Mouse (Mus musculus) kidney, embryonic 16.5 days (tissue): ENCODE data around the gene Zdhhc12. TPM values are rescaled to one million over a fixed set of nuclear protein-coding genes. Genes with fewer than 3 reads are reported as not detected.

ENCODE experiments used
- ATAC-seq: fragments of 200-750 bp; cut with Nextera tagmentation; 2 replicates; pipeline ENCODE4 v1.8.0; 2017; ENCODE audit warnings: moderate TSS enrichment; ENCODE audit not compliant: low FRiP score, low TSS enrichment
- H3K27ac ChIP-seq: fragments of 300-500 bp; sonication (generic); 2 replicates; pipeline ENCODE4 v1.5.1; 2014; ENCODE audit warnings: low read length
- H3K27me3 ChIP-seq: fragments of 300-500 bp; sonication (generic); 2 replicates; pipeline ENCODE4 v1.6.1; 2014; ENCODE audit warnings: low read length, control low read depth, mixed read lengths; ENCODE audit not compliant: insufficient read depth
- H3K36me3 ChIP-seq: fragments of 300-500 bp; sonication (generic); 2 replicates; pipeline ENCODE4 v1.6.1; 2014; ENCODE audit warnings: low read length, control low read depth, mixed read lengths; ENCODE audit not compliant: insufficient read depth
- H3K4me1 ChIP-seq: fragments of 300-500 bp; sonication (generic); 2 replicates; pipeline ENCODE4 v1.6.1; 2014; ENCODE audit warnings: low read length, control low read depth, mixed read lengths; ENCODE audit not compliant: insufficient read depth
- H3K4me2 ChIP-seq: fragments of 300-500 bp; sonication (generic); replicated peaks from 2 replicates; pipeline ENCODE4 v1.6.1; 2014; ENCODE audit warnings: low read depth, low read length
- H3K4me3 ChIP-seq: fragments of 300-500 bp; sonication (generic); 2 replicates; pipeline ENCODE4 v1.5.1; 2014; ENCODE audit warnings: mild to moderate bottlenecking, low read length
- H3K9ac ChIP-seq: fragments of 300-500 bp; sonication (generic); replicated peaks from 2 replicates; pipeline ENCODE4 v1.6.1; 2014; ENCODE audit warnings: low read length
- H3K9me3 ChIP-seq: fragments of 300-500 bp; sonication (generic); 2 replicates; pipeline ENCODE4 v1.6.1; 2016; ENCODE audit warnings: low read length, control low read depth
- WGBS: fragments of 180-500 bp; shearing (Covaris S2); extraction: QIAGEN DNeasy Blood & Tissue Kit; methylation state at CpG from one replicate; pipeline ENCODE4 v1.1.7; 2014; 5-methylcytosine and 5-hydroxymethylcytosine counted together
- polyA plus RNA-seq: library from polyadenylated mRNA; unstranded; fragments of >200 nt; fragmentation: Nextera tagmentation; extraction: Ambion mirVana; gene quantifications from 2 replicates; pipeline ENCODE4 v1.2.1, GENCODE M21; 2015

Gene Zdhhc12
- polyA plus RNA-seq, 1 experiment from 2014 or later = 41.6 TPM

DNA sequence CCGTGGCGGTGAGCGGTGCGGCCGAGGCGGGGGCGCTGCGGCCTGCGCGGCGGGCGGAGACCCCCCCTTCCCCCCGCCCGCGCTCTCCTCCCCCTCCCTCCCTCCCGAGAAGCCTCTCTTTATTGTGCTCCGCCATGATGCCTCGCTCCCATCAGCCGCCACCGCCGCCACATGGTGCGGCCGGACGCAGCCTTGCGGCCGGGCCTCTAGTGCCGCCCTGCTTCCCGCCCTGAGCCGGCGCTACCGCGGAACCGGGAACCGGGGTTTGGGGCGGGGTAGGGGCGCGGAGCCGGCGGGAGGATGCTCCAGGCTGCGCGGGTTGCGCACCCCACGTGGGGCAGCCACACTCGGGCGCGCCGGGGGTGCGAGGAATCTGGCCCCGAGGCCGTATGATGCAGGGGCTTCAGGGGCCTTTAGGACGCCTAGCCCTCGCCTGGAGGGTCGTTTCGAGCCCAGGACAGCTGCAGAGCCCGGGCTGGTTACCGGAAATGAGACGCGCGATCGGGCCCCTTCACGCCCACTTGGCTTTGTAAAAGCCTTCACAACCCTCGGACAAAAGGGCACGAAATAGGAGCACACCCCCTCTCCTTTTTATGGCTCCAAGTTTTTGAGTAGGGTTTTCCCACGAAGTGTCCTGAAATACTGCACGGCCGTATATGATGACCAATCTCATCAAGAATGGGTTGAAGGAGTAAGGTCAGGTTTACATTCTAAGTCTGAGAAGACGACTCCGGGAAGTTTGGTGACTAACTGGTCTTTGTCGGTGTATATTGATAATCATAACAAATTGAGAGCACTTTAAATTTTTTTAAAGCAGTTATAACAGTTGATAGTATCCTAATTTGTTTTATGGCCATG, 26.2 kb downstream of the Zdhhc12 start:
- peak overlapping the region; percentile 100 for H3K9ac ChIP-seq
- under 1% methylated on average over 45 of the region's 69 CpGs for WGBS
- H3K4me2 ChIP-seq = peak overlapping the region; percentile 78
- peaks cover 36% of the 10 kb centered on the region for H3K4me1 ChIP-seq
- peak overlapping the region; percentile 99 for H3K4me3 ChIP-seq
- peaks cover 27% of the 10 kb centered on the region for H3K36me3 ChIP-seq
- peak; percentile 2; the same call in 1 of the 2 replicates for ATAC-seq
- no peaks in the 10 kb centered on the region for H3K9me3 ChIP-seq
- peak overlapping the region; percentile 99 for H3K27ac ChIP-seq
- H3K27me3 ChIP-seq = no peaks in the 10 kb centered on the region

DNA sequence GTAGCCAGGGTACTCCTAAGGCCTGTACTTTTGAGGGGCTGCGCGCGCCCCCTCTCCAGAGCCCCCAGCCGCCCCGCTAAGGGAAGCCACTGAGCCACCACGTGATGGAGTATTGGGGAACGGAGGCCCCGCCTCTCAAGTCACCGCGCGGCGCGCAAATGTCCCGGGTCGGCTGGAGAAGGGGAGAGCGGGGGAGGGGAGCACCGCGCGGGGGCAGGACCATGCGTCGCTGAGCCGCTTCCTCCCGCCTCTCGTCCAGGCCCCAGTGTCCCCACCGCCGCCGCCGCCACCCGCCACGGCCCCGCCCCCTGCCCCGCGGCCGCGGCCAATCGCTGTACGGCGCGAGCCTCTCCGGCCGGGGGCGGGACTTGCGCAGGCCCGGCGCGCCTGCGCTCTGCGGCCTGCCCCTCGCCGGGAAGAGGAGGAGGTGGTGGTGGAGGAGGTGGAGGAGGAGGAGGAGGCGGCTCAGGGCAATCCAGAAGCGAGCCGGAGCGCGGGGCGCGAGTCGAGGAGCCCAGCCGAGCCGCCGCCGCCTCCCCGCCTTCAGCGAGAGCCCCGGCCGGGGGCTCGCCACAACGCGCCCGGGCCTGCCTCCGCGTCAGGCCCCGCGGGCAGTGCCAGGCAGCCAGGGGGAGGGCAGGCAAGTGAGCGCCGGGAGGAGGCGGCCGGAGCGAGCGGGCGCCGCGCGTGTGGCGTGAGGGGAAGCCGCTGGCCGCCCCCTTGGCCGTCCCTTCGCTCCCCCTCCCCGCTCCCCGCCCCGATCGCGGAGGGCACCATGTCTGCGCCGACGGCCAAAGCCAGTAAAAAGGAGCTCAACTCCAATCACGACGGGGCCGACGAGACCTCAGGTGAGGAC, 27.2 kb downstream of the Zdhhc12 start:
- H3K27me3 ChIP-seq = no peaks in the 10 kb centered on the region
- H3K4me3 ChIP-seq = peak overlapping the region; percentile 99
- WGBS = 0% methylated on average over 38 of the region's 101 CpGs
- peak overlapping the region; percentile 78 for H3K4me2 ChIP-seq
- H3K9ac ChIP-seq = peak overlapping the region; percentile 100
- no peaks in the 10 kb centered on the region for H3K9me3 ChIP-seq
- peak; percentile 95 for ATAC-seq
- H3K27ac ChIP-seq = peak overlapping the region; percentile 99
- peaks cover 36% of the 10 kb centered on the region for H3K4me1 ChIP-seq
- H3K36me3 ChIP-seq = peaks cover 24% of the 10 kb centered on the region

DNA sequence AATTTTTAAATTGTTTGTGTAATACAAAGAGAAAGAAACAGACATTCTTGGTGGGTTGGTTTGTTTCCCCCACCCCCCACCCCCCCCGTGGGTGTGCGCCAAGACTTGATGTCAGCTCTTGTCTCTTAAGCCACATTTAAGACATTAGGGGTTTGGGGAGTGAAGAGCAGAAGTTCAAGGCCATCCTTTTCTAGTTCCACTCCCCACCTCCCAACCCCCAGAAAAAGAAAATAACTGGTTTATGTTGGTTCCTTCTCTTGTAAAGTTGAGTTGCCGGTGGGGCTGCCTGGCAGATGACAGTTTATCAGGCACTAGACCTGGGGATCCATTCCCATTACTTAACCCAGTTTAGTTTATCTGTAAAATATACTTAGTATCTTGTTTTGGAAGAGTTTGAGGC, 29.1 kb downstream of the Zdhhc12 start:
- peak overlapping the region; percentile 77 for H3K9ac ChIP-seq
- 43% methylated on average over 3 of the region's 3 CpGs for WGBS
- H3K4me2 ChIP-seq = peak overlapping the region; percentile 80
- H3K4me1 ChIP-seq = peaks cover 39% of the 10 kb centered on the region
- peak overlapping the region; percentile 59 for H3K4me3 ChIP-seq
- H3K27ac ChIP-seq = no peak overlapping the region
- H3K9me3 ChIP-seq = no peaks in the 10 kb centered on the region
- no peak for ATAC-seq
- no peaks in the 10 kb centered on the region for H3K27me3 ChIP-seq
- H3K36me3 ChIP-seq = peaks cover 11% of the 10 kb centered on the region; the same call in 1 of the 2 replicates

DNA sequence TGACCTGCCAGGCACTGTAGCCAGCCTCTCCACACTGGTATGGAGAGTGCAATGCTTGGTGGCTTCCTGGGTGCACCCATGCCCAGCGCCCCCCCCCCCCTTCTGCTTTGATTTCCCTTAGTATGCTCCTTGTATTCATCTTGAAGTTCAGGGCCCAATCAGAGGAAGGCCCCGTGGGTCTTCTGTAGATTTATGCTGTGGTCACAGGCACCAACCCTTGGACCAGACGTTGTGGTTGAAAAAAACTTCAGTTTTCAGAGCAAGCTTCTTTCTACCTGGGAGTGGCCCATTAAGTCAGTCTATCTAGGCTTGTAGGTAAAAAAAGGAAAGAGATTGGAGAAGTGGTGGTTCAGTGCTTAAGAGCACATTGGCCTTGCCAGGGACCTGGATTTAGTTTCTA, 29.7 kb downstream of the Zdhhc12 start:
- no peak for ATAC-seq
- H3K4me1 ChIP-seq = peaks cover 39% of the 10 kb centered on the region
- H3K27ac ChIP-seq = peak overlapping the region; percentile 94
- H3K9ac ChIP-seq = peak overlapping the region; percentile 77
- H3K27me3 ChIP-seq = no peaks in the 10 kb centered on the region
- H3K9me3 ChIP-seq = no peaks in the 10 kb centered on the region
- peak overlapping the region; percentile 80 for H3K4me2 ChIP-seq
- WGBS = 10% methylated on average over 2 of the region's 3 CpGs
- H3K4me3 ChIP-seq = peak overlapping the region; percentile 59
- H3K36me3 ChIP-seq = peaks cover 6% of the 10 kb centered on the region; the same call in 1 of the 2 replicates

DNA sequence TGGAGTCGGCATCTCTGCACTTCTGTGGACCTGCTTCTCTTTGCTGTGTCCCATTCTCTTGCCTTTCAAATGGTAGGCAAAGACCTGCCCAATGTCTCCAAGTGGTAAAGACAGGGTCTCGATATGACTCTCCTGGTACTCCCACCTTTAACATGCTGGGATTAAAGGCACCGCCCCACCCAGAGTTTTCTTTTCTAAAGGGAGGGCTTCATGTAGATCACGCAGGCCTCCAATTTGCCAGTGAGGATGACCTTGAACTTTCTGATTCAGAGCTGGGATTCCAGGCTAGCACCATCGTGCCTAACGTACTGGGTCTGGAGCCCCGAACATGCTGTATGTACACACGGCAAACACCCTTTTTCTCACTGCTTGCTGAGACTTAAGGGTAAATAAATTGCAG, 30.2 kb downstream of the Zdhhc12 start:
- peak overlapping the region; percentile 80 for H3K4me2 ChIP-seq
- H3K4me3 ChIP-seq = peak overlapping the region; percentile 59
- H3K9me3 ChIP-seq = no peaks in the 10 kb centered on the region
- peaks cover 36% of the 10 kb centered on the region for H3K4me1 ChIP-seq
- peaks cover 1% of the 10 kb centered on the region; the same call in 1 of the 2 replicates for H3K36me3 ChIP-seq
- no peaks in the 10 kb centered on the region for H3K27me3 ChIP-seq
- WGBS = 3% methylated on average over 8 of the region's 8 CpGs
- no peak for ATAC-seq
- H3K27ac ChIP-seq = peak overlapping the region; percentile 94
- peak overlapping the region; percentile 77 for H3K9ac ChIP-seq

DNA sequence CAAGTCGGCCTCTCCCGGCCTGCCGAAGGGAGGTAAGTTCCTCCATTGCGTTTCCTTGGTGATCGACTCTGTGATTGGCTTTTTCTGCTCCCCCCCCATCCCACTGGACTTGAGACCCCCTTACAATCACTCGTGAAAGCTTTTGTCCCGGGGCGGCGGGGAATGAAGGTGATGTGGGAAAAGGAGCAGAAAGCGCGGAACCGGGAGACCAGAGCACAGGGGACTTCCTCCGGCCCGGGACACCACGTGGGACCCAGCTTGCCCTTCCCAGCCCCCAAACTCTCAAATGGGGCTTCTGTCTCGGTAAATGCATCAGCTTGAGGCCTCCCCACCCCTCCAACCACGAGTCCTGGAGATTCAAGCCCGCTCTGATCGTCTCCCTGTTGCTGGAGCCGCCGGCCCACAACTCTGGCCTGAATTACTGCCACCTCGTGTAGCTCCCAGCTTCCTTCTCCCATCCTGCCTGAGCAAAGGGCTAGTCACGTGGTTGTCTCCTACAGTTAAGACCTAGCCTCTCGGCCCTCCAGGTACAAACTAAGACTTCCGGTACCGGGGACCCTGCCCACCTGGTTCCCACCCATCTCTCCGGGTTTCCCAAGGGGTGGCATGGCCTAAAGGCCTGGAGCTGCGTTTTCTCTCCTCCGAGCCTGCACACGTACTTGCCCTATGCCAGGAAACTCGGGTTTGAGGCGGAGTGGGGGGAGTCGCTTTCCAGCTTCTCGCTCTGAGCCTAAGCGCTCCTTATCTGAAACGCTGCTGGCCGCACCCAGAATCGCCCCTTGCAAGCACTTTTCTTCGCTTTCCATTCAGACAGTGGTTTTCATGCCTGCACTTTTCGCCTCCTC, 31.0 kb downstream of the Zdhhc12 start:
- Histone ChIP-seq H3K36me3 (no peaks in the 10 kb centered on the region), H3K9me3 (no peaks in the 10 kb centered on the region), H3K27ac (peak overlapping the region; percentile 94), H3K27me3 (no peaks in the 10 kb centered on the region), H3K4me1 (peaks cover 31% of the 10 kb centered on the region), H3K9ac (peak overlapping the region; percentile 77), H3K4me2 (peak overlapping the region; percentile 80), H3K4me3 (peak overlapping the region; percentile 59)
- WGBS = under 1% methylated on average over 40 of the region's 40 CpGs
- ATAC-seq = peak; percentile 37

DNA sequence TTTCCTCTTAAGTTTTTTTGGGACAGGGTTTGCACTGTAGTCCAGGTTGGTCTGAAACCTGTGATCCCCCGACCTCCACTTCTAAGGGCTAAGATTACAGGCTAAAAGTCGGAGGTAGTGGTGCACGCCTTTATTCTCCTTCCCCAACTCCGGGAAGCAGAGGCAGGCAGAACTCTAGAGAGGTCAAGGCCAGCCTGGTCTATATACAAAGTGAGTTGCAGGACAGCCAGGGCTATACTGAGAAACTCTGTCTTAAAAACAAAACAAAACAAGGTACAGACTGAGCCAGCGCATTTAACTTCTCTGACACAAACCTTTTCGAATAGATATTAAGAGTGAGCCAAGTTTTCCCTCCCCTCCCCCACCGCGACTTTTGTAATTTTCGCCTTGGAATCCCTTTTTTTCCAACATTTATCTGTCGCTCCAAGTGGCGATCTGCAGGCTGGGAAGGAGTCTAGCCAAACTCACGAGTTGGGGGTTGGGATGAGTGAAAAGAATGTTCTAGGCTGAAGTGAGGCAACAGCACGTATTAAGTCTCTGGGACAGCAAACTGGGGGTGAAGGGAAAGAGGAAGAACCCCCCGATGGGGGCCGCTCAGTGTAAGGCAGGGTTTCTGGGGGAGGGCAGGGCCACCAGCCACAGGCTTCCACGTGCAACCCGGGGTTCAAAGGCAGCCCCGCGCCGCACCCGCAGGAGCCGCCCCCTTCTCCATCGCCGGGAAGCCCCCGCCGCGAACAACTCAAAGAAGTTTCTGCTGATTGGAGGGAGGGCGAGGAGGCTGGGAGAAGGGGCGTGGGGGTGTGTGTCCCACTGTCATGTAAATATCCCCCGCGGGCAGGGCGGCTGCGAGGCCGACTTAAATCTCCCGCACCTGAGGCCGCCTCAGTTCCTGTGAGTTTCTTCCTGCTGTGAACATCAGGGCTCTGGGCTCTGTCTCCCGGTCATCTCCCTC, 32.0 kb downstream of the Zdhhc12 start:
- H3K27me3 ChIP-seq = no peaks in the 10 kb centered on the region
- 9% methylated on average over 36 of the region's 37 CpGs for WGBS
- H3K9ac ChIP-seq = peak overlapping the region; percentile 77
- H3K4me2 ChIP-seq = peak overlapping the region; percentile 80
- H3K36me3 ChIP-seq = no peaks in the 10 kb centered on the region
- H3K4me3 ChIP-seq = peak overlapping the region; percentile 59
- 0 out of 2 replicates have a peak, but pooled peaks have one; percentile 0 for ATAC-seq
- H3K27ac ChIP-seq = peak overlapping the region; percentile 94
- H3K9me3 ChIP-seq = no peaks in the 10 kb centered on the region
- peaks cover 34% of the 10 kb centered on the region for H3K4me1 ChIP-seq

DNA sequence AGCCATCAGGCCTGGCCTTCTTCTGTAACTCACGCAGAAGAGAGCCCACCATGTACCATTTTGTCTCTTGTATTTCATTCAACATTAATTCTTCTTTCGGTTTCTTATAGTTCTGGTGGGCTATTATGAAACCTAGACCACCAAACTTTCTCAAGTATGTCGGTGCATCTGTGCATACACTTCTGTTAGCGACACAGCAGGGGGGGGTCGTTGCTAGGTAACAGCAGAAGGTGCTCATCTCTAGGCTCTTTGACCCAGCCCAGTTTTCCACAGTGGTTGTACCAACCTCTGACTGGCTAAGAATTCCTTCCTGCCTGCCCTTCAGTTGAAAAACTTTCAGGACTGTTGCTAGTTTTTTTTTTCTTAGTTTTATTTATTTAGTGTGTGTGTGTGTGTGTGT, 35.0 kb downstream of the Zdhhc12 start:
- Histone ChIP-seq H3K4me1 (peaks cover 12% of the 10 kb centered on the region), H3K9ac (no peak overlapping the region), H3K27me3 (no peaks in the 10 kb centered on the region), H3K27ac (no peak overlapping the region), H3K36me3 (no peaks in the 10 kb centered on the region), H3K4me2 (no peak overlapping the region), H3K9me3 (no peaks in the 10 kb centered on the region), H3K4me3 (no peak overlapping the region)
- ATAC-seq = no peak
- WGBS = 63% methylated on average over 5 of the region's 5 CpGs
